Mouse (Mus musculus) adrenal gland, postnatal 4 days (tissue): ENCODE data around the gene Als2cl. TPM values are rescaled to one million over a fixed set of nuclear protein-coding genes. Genes with fewer than 3 reads are reported as not detected.

Source experiments
- microRNA-seq: library from miRNA; unstranded; fragments of <30 nt; microRNA quantifications from one replicate; pipeline ENCODE4 v1.2.0, GENCODE M21; 2021
- total RNA-seq, 2 experiments: library from RNA; stranded (reverse); gene quantifications; 2 replicates each; pipeline ENCODE4 v1.2.3; 2021

Als2cl gene
- total RNA-seq, 2 experiments from 2014 or later: 22.0 to 22.5 TPM

Small RNAs within 50 kb of the gene (microRNA-seq; reads per million reads assigned to microRNA genes)
- not detected for gene Gm24269

Other genes with a start within 250 kb of the Als2cl start
- 10 to 100 TPM in 1 of 2 experiments, 1 to 10 TPM in 1; 8.9 to 11.8 TPM for gene Nbeal2, start 225.7 kb upstream of the Als2cl start, total RNA-seq
- 10 to 100 TPM; 65.9 to 74.9 TPM for gene Ccdc12, start 223.4 kb upstream of the Als2cl start, total RNA-seq
- 1 to 10 TPM; 2.9 to 9.8 TPM for gene Myl3, start 138.0 kb upstream of the Als2cl start, total RNA-seq
- 10 to 100 TPM; 18.0 to 37.9 TPM for gene Pth1r, start 132.7 kb upstream of the Als2cl start, total RNA-seq
- not detected for gene Prss42, start 81.7 kb upstream of the Als2cl start, total RNA-seq
- not detected for gene Prss44, start 65.9 kb upstream of the Als2cl start, total RNA-seq
- not detected for gene Prss43, start 53.2 kb upstream of the Als2cl start, total RNA-seq
- gene Prss45, start 45.3 kb upstream of the Als2cl start, total RNA-seq: not detected
- not detected for gene Prss46, start 35.4 kb upstream of the Als2cl start, total RNA-seq
- under 1 TPM in 1 of 2 experiments, not detected in 1; 0.34 TPM for gene Prss50, start 21.9 kb upstream of the Als2cl start, total RNA-seq
- 1 to 10 TPM; 1.9 to 3.5 TPM for gene Tmie, start 243 bp downstream of the Als2cl start, total RNA-seq
- gene Fam240a, start 37.0 kb downstream of the Als2cl start, total RNA-seq: not detected
- under 1 TPM in 1 of 2 experiments, not detected in 1; 0.17 TPM for gene Tdgf1, start 66.3 kb downstream of the Als2cl start, total RNA-seq
- 1 to 10 TPM; 3.8 to 3.9 TPM for gene Lrrc2, start 71.7 kb downstream of the Als2cl start, total RNA-seq
- 1 to 10 TPM; 2.1 to 7.6 TPM for gene Rtp3, start 110.7 kb downstream of the Als2cl start, total RNA-seq
- 10 to 100 TPM; 17.6 to 44.5 TPM for gene Ltf, start 139.4 kb downstream of the Als2cl start, total RNA-seq
- 1 to 10 TPM; 4.3 to 4.8 TPM for gene Ccrl2, start 177.6 kb downstream of the Als2cl start, total RNA-seq
- gene Lrrfip2, start 237.7 kb downstream of the Als2cl start, total RNA-seq: 10 to 100 TPM; 55.1 to 55.9 TPM